Mouse (Mus musculus) monocyte, adult 5-6 weeks (primary cell): ENCODE measurements around the gene Tspyl3. TPM values are rescaled to one million over a fixed set of nuclear protein-coding genes. Genes with fewer than 3 reads are reported as not detected.

Source experiments
- ATAC-seq: fragments of 153-309, 156-312 bp; replicated peaks from 2 replicates; pipeline ENCODE4 v1.8.0; 2017; ENCODE audit warnings: mild to moderate bottlenecking; ENCODE audit not compliant: low TSS enrichment, insufficient number of reproducible peaks, severe bottlenecking, poor library complexity, low FRiP score
- total RNA-seq: library from RNA; stranded (forward); fragments of 200-1000, 200-491, 200-594 nt; gene quantifications from 3 replicates; pipeline ENCODE4 v1.2.3, GENCODE M21; 2017

The Tspyl3 gene
- total RNA-seq, 1 experiment from 2014 or later = 6.8 TPM

DNA sequence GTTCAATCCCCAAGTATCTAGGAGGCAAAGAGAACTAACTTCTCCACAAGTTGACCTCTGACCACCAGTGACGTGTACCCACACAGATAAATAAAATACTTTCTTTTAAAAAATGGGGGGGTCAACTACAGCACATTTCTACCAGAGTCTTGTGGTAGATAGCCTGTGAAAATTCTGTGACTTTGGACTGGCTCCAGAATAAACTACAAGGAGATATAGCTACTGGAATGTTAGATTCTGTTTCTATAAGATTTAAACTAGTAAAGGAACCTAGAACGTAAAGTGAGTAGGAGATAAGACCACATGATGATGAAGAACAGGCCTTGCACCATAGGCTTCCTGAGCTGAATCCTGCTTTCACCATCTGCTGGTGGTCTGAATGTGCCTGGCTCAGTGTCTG, 37.4 kb downstream of the Tspyl3 start:
- no peak for ATAC-seq

DNA sequence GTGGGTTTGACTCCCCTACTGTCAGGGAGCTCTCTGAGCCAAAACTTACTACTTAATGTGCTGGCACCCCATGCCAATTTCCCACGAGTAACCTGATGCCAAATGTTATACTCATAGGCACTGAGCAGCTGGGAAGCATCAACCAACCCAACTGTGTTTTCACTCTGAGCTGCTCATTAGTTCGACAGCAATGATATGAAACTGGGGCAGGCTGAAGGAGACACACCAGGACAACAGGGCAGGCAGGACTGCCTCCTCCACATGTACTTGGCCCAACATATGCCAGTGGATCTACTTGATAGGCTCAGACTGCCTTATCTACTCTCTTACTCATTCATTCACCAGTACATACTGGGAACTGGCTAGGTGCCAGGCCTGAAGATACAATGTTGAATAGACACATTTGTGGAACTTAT, 39.1 kb downstream of the Tspyl3 start:
- ATAC-seq = no peak

DNA sequence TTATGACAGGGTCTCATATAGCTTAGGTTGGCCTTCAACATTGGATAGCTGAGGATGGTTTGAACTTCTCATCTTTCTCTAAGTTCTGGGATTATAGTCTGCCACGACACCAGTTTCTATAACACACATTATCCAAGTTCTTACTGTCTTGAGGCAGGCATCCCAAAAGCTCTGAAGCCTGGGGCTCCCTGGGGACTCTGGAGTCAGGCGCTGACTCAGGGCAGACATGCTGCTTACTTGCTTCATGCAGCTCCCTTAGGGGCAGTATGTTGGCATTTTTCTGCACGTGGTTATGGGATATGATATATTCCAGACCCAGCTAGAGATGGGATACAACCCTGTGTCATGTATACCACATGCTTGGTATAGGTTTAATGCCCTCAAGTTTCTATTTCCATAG, 45.3 kb downstream of the Tspyl3 start:
- ATAC-seq = no peak

DNA sequence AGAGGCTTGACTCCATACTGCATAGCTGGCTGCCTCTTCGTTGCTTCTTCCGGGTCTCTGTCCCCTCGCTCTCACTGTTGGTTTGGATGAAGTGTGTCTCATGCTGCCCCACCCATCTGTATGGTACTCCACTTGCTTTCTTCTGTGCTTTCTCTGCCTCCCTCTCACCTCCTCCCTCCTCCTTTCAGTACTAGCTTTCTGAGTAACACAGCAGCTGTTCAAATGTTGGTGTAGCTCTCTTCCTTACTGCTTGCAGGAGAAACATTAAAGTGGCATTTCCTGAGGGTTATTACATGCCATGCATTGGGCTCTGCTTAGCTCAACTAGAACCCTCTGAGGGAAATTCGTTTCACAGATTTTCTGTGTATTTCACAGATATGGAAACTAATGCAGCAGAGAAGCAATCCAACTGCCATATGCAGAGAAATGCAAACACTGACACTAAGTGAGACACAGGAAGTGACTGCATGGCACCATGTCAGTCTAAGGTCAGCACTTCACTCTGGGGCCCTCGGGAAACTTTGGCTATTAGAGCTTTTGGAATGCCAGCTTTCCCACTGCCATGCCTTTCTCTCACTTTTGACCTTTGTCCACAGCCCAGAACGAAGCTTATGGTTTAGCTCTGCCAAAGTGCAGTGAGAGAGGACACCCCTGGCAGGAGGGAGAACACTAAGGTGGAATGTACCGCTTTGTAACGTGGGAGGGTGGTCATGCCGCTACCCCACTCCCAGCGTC, 45.9 kb downstream of the Tspyl3 start:
- no peak for ATAC-seq

DNA sequence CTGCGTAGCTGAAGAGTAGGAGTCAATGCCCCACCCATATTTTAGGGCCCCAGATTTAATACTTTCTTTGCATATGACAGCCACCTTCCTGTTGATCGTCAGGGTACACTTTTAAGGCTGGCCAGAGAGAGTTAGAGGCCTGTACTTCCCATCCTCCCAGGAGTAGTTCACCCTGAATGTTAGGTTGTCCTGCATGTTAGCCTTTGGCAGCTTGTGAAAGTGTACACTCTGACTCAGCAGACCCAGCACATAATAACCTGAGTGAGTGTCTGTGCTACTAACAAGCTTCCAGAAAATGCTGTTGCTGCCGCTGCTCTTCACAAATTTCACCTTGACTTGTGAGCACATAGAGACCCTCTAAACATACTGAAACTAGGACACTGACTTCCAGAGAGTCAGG, 48.1 kb downstream of the Tspyl3 start:
- no peak for ATAC-seq

DNA sequence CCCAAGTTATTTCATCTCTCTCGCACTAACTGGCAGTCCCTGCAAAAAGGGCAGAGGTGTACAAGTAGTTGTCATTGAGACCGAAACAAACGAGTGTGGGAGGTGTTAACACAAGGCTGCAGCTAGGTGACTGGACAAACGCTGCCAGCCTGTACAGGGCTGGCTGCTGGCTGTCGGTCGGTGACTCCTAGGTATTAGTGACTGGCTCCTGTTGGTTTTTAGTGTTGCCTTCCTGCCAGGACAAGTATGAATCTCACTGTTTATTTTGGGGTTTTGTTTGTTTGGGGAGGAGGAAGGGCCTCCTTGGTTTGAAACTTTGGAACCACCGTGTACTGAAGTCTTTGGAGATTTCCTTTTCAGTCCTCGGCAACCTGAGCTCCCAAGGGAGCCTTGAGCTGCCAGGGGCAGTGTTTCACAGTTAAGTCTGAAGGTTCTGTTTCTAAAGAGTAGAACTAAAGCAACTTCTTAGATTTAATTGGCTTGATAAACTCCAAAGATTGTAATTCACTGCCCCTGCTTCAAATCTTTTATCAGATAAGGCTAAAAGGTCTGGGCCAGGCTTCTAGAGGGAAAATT, 49.2 kb downstream of the Tspyl3 start:
- ATAC-seq = no peak

Other genes with a start within 250 kb of the Tspyl3 start
- gene Pdrg1, start 210.0 kb downstream of the Tspyl3 start, total RNA-seq = 38.7 to 88.5 TPM (median 51.6 TPM) in 3 replicates
- not detected in 3 replicates for gene Xkr7, start 193.6 kb downstream of the Tspyl3 start, total RNA-seq
- not detected in 3 replicates for gene Ccm2l, start 159.5 kb downstream of the Tspyl3 start, total RNA-seq
- gene Hck, start 117.0 kb downstream of the Tspyl3 start, total RNA-seq = 404 to 550 TPM (median 548 TPM) in 3 replicates
- 97.2 to 110 TPM (median 108 TPM) in 3 replicates for gene Tm9sf4, start 64.1 kb downstream of the Tspyl3 start, total RNA-seq
- gene Plagl2, start 16.0 kb upstream of the Tspyl3 start, total RNA-seq = 11.5 to 30.3 TPM (median 14.9 TPM) in 3 replicates
- 20.5 to 26.9 TPM (median 23.2 TPM) in 3 replicates for gene Pofut1, start 16.1 kb upstream of the Tspyl3 start, total RNA-seq
- gene Kif3b, start 66.0 kb upstream of the Tspyl3 start, total RNA-seq = 27.2 to 38.3 TPM (median 34.8 TPM) in 3 replicates
- 30.4 to 36.5 TPM (median 34.3 TPM) in 3 replicates for gene Asxl1, start 120.4 kb upstream of the Tspyl3 start, total RNA-seq